Mouse (Mus musculus) lung, postnatal 0 days (tissue): ENCODE results near the gene Ier2. TPM values are rescaled to one million over a fixed set of nuclear protein-coding genes. Genes with fewer than 3 reads are reported as not detected.

Experiments
- ATAC-seq: fragments of 200-750 bp; cut with Nextera tagmentation; 2 replicates; pipeline ENCODE4 v1.8.0; 2017; ENCODE audit warnings: moderate library complexity
- DNase-seq: peaks from one replicate; pipeline ENCODE4 v3.0.0-alpha.2; 2016; ENCODE audit warnings: low spot score
- H3K27ac ChIP-seq: fragments of 300-500 bp; sonication (generic); 2 replicates; pipeline ENCODE4 v1.5.1; 2014; ENCODE audit warnings: antibody characterized with exemption, mild to moderate bottlenecking, low read length, mixed read lengths
- H3K27me3 ChIP-seq: fragments of 300-500 bp; sonication (generic); replicated peaks from 2 replicates; pipeline ENCODE4 v1.6.1; 2014; ENCODE audit warnings: low read length, mixed read lengths; ENCODE audit not compliant: insufficient read depth
- H3K36me3 ChIP-seq: fragments of 300-500 bp; sonication (generic); 2 replicates; pipeline ENCODE4 v1.6.1; 2014; ENCODE audit warnings: low read length, mixed read lengths; ENCODE audit not compliant: insufficient read depth
- H3K4me1 ChIP-seq: fragments of 300-500 bp; sonication (generic); 2 replicates; pipeline ENCODE4 v1.6.1; 2014; ENCODE audit warnings: antibody characterized with exemption, low read depth, low read length, mixed read lengths; ENCODE audit not compliant: insufficient read depth
- H3K4me2 ChIP-seq: fragments of 300-500 bp; sonication (generic); replicated peaks from 2 replicates; pipeline ENCODE4 v1.6.1; 2014; ENCODE audit warnings: low read depth, mild to moderate bottlenecking, low read length, moderate library complexity, mixed read lengths
- H3K4me3 ChIP-seq: fragments of 300-500 bp; sonication (generic); 2 replicates; pipeline ENCODE4 v1.5.1; 2014; ENCODE audit warnings: low read depth, low read length
- H3K9ac ChIP-seq: fragments of 300-500 bp; sonication (generic); replicated peaks from 2 replicates; pipeline ENCODE4 v1.6.1; 2014; ENCODE audit warnings: low read depth, mild to moderate bottlenecking
- H3K9me3 ChIP-seq: fragments of 300-500 bp; sonication (generic); 2 replicates; pipeline ENCODE4 v1.6.1; 2016; ENCODE audit warnings: low read length, mixed read lengths
- CTCF ChIP-seq: IDR thresholded peaks from 2 replicates; pipeline ENCODE4 v1.5.1; 2016; ENCODE audit warnings: antibody characterized with exemption, mild to moderate bottlenecking
- EP300 ChIP-seq: IDR thresholded peaks from 2 replicates; pipeline ENCODE4 v1.6.1; 2016; ENCODE audit warnings: antibody characterized with exemption, mild to moderate bottlenecking, control low read depth
- WGBS: fragments of 180-500 bp; shearing (Covaris S2); extraction: QIAGEN DNeasy Blood & Tissue Kit; methylation state at CpG from one replicate; pipeline ENCODE4 v1.1.7; 2014; 5-methylcytosine and 5-hydroxymethylcytosine counted together
- polyA plus RNA-seq: library from polyadenylated mRNA; unstranded; fragments of >200 nt; fragmentation: Nextera tagmentation; extraction: Ambion mirVana; gene quantifications from 2 replicates; pipeline ENCODE4 v1.2.1, GENCODE M21; 2015

The Ier2 gene
- polyA plus RNA-seq, 1 experiment from 2014 or later, result 113 TPM

DNA sequence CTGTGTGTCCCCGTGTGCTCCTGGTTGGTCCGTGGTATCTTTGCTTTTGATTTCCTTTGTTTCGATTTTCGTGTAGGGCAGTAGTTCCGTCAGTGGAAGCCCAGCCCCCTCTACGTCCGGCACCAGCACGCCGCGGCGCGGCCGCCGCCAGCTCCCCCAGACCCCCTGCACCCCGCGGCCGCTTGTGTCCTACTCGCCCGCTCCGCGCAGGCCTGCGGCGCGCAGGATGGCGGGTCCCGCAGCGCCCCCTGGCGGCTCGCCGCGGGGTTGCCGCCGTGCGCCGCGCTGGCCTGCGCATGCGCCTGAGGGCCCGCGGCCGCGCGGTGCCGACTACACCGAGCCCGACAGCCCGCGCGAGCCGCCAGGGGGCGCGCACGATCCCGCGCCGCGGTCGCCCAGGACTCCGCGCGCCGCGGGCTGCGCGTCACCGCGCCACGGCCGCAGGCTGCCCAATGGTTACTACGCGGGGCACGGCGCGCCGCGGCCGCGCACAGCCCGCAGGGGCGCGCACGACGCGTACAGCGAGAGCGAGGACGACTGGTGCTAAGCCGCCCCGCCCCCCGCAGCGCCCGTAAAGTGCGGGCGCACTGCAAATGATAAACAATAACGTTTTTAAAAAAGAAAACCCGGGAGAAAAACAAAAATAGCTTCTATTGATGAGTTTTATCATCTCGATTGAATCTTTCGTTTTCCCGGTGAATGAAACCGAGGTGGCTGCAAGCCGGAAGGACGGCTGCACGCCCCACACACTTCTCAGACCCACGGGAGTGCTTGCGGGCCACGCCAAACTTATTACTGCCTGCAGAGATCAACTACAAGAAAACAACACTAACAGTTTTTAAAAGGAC lies 23.3 kb downstream of the Ier2 start:
- Histone ChIP-seq H3K4me3 (peak overlapping the region; percentile 55), H3K36me3 (no peaks in the 10 kb centered on the region), H3K4me1 (no peaks in the 10 kb centered on the region; the same call in 1 of the 2 replicates), H3K27me3 (no peaks in the 10 kb centered on the region), H3K9ac (peak overlapping the region; percentile 54), H3K27ac (peak overlapping the region; percentile 86), H3K4me2 (peak overlapping the region; percentile 77), H3K9me3 (no peaks in the 10 kb centered on the region)
- under 1% methylated on average over 95 of the region's 106 CpGs for WGBS
- peak; percentile 94 for ATAC-seq
- TF ChIP-seq CTCF, result peak; percentile 60
- TF ChIP-seq EP300, result no peak
- peak; percentile 96 for DNase-seq

GRCm38 (mm10) chr8:84638555-84639161 lies 24.0 kb downstream of the Ier2 start:
- Histone ChIP-seq H3K4me2 (peak overlapping the region; percentile 77), H3K4me1 (no peaks in the 10 kb centered on the region; the same call in 1 of the 2 replicates), H3K27ac (peak overlapping the region; percentile 86), H3K4me3 (peak overlapping the region; percentile 55), H3K9me3 (no peaks in the 10 kb centered on the region), H3K36me3 (no peaks in the 10 kb centered on the region), H3K27me3 (no peaks in the 10 kb centered on the region), H3K9ac (peak overlapping the region; percentile 54)
- no peak for DNase-seq
- ATAC-seq, result peak; percentile 22
- TF ChIP-seq CTCF (peak; percentile 16; the same call in 1 of the 2 replicates), EP300 (no peak)
- under 1% methylated on average over 40 of the region's 52 CpGs for WGBS

GRCm38 (mm10) chr8:84637946-84638554 lies 24.6 kb downstream of the Ier2 start:
- Histone ChIP-seq H3K9ac (peak overlapping the region; percentile 54; the same call in 1 of the 2 replicates), H3K9me3 (no peaks in the 10 kb centered on the region), H3K4me3 (peak overlapping the region; percentile 55), H3K4me2 (peak overlapping the region; percentile 77), H3K27ac (no peak overlapping the region), H3K36me3 (no peaks in the 10 kb centered on the region), H3K4me1 (no peaks in the 10 kb centered on the region; the same call in 1 of the 2 replicates), H3K27me3 (no peaks in the 10 kb centered on the region)
- no peak for ATAC-seq
- no peak for DNase-seq
- TF ChIP-seq EP300, result no peak
- no peak for TF ChIP-seq CTCF
- WGBS, result 39% methylated on average over 8 of the region's 8 CpGs

GRCm38 (mm10) chr8:84636051-84636691 lies 26.5 kb downstream of the Ier2 start:
- H3K4me3 ChIP-seq, result no peak overlapping the region
- H3K27ac ChIP-seq, result no peak overlapping the region
- H3K4me1 ChIP-seq, result no peaks in the 10 kb centered on the region; the same call in 1 of the 2 replicates
- no peaks in the 10 kb centered on the region for H3K9me3 ChIP-seq
- H3K36me3 ChIP-seq, result no peaks in the 10 kb centered on the region
- peak; percentile 81 for DNase-seq
- ATAC-seq, result peak; percentile 14; the same call in 1 of the 2 replicates
- no peaks in the 10 kb centered on the region for H3K27me3 ChIP-seq
- no peak for TF ChIP-seq CTCF
- TF ChIP-seq EP300, result peak; percentile 31; the same call in 1 of the 2 replicates
- no peak overlapping the region for H3K9ac ChIP-seq
- H3K4me2 ChIP-seq, result no peak overlapping the region
- WGBS, result 77% methylated on average over 17 of the region's 17 CpGs

DNA sequence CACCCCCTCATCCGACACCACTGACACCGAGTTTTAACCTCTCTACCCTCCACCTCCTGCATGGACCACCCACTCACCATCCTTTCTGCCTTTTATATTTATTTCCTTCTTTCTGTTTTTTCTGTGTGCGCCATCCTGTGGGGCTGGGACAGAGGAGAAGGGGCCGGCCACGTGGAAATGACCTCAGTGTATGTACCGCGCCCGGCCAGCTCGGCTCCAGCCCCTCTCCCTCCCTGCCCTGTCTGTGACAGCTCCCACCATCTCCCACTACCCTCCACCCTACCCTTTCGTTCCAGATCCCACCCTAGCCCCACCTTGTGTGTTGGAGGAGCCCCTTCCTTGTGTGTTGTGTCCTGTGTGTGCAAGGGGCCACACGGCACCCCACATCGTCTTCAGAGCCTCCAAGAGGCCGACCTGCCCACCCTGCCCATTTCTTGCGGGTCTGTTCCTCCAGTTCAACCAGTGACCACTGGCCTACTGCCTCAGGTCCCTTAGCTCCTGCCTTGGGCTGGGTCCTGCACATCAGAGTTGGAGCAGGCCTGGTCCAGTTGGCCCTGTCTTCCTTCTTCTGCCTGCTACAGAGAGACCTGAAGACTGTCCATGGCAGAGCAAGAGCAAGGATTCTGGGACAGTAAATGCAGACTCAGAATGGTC lies 27.1 kb downstream of the Ier2 start:
- Histone ChIP-seq H3K9ac (no peak overlapping the region), H3K4me3 (no peak overlapping the region), H3K4me1 (no peaks in the 10 kb centered on the region; the same call in 1 of the 2 replicates), H3K9me3 (no peaks in the 10 kb centered on the region), H3K4me2 (no peak overlapping the region), H3K36me3 (no peaks in the 10 kb centered on the region), H3K27ac (no peak overlapping the region), H3K27me3 (no peaks in the 10 kb centered on the region)
- no peak for ATAC-seq
- no peak for DNase-seq
- TF ChIP-seq CTCF (no peak), EP300 (no peak)
- 57% methylated on average over 14 of the region's 14 CpGs for WGBS
